Mouse (Mus musculus) adrenal gland, postnatal 10 days (tissue): ENCODE measurements around the gene Defb45. TPM values are rescaled to one million over a fixed set of nuclear protein-coding genes. Genes with fewer than 3 reads are reported as not detected.
A peak's percentile ranks its signal among the peaks of the same experiment; 100 is the strongest.

Source experiments
- DNase-seq: peaks from one replicate; pipeline ENCODE4 v3.0.0; 2021; ENCODE audit warnings: mixed read lengths
- long read RNA-seq, 2 experiments: library from polyadenylated mRNA; stranded (forward); transcript quantifications; one replicate each; pipeline ENCODE4 v2.0.0; 2021
- total RNA-seq, 2 experiments: library from RNA; stranded (reverse); gene quantifications; 2 replicates each; pipeline ENCODE4 v1.2.3; 2021

Defb45 gene
- not detected for total RNA-seq
- long read RNA-seq, experiment 1 = 0 reads
- long read RNA-seq, experiment 2 = 0 reads

DNA sequence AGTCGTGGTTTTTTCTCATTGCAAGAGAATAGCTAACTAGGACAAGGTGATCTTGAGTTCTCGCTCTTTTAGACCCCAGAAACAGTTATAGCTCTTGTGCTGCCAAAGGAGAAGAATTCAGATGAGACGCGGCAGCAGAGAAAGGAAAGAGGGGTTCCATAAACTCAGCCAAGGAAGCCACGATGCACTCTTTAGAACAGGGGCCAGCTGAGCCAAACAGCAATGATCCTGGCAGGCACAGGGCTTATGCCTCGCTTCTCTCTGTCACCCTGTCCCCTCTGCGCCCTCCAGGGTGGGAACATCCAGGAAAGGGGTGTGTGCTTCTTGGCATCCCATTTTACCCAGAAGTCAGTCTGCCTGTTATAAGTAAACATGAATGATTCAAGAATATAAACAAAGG lies at the start of gene Defb45:
Defb45 (minus strand) TSS at position 101 of the 400 bp plus-strand sequence.
- DNase-seq = no peak

GRCm38 (mm10) chr2:152639406-152640113 lies 40.4 kb upstream of the Defb45 start:
- peak; percentile 17 for DNase-seq

DNA sequence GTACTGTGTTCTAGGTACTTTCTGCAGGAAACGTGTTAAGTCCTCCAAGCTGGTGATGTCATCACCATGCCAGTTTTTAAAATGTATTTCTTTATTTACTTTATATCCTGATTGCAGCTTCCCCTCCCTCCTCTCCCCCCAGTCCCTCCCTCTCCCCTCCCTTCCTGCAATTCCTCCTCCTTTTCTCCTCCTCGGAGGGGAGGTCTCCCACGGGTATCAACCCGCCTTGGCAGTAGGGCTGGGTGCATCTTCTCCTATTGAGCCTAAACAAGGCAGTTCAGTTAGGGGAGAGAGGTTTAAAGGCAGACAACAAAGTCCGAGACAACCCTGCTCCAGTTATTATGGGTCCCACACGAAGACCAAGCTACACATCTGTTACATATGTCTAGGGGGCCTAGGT lies 39.7 kb upstream of the Defb45 start:
- DNase-seq = no peak

DNA sequence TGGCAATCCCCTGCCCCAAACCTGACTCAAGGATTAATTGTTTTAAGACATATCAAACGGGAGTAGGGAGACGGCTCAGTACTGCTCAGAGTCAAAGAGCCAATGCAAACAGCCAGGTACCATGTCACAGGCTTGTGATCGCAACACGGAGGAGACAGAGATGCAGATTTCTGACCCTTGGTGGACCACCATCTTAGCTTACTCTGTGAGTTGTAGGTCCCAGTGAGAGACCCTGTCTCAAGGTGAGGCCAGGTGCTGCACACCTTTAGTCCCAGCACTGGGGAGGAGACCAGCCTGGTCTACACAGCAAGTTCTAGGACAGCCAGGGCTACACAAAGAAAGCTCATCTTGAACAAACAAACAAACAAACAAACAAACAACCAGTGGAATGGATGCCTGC lies 38.2 kb upstream of the Defb45 start:
- DNase-seq = no peak

GRCm38 (mm10) chr2:152637006-152637322 lies 37.8 kb upstream of the Defb45 start:
- DNase-seq = no peak

- DNase-seq = peak; percentile 57
Observed at GRCm38 (mm10) chr2:152636246-152637005, 37.2 kb upstream of the Defb45 start.

- DNase-seq = no peak
Observed at GRCm38 (mm10) chr2:152634311-152634710, 35.1 kb upstream of the Defb45 start.

- DNase-seq = peak; percentile 17
Observed at GRCm38 (mm10) chr2:152633334-152633733, 34.1 kb upstream of the Defb45 start.

- DNase-seq = no peak
Observed at GRCm38 (mm10) chr2:152629904-152630303, 30.7 kb upstream of the Defb45 start.

DNA sequence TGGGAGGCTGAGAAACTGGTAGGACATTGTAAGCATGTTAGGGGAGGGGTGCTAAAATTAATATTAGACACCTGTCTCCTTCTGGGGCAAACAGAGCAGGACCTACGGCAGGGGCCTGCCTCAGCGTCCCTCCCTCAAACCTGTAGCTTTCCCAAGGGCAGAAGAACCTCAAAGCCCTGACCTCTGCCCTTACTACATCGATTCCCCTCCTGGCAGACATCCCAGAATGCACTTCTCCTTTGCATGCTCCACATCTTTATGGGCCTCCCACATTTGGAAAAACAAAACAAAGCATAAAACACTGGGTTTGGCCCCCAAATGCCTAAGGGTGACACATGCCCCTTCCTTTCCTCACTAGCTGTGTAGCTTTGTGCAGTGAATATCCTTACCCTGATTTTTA lies 30.0 kb upstream of the Defb45 start:
- no peak for DNase-seq

GRCm38 (mm10) chr2:152628066-152628465 lies 28.9 kb upstream of the Defb45 start:
- DNase-seq = no peak

- DNase-seq = peak; percentile 48
Observed at GRCm38 (mm10) chr2:152626774-152627591, 27.8 kb upstream of the Defb45 start, which contains the start of gene Rem1. Gene Rem1 (plus strand): TSS chr2:152626951.

- no peak for DNase-seq
Observed at GRCm38 (mm10) chr2:152625256-152625655, 26.1 kb upstream of the Defb45 start.

DNA sequence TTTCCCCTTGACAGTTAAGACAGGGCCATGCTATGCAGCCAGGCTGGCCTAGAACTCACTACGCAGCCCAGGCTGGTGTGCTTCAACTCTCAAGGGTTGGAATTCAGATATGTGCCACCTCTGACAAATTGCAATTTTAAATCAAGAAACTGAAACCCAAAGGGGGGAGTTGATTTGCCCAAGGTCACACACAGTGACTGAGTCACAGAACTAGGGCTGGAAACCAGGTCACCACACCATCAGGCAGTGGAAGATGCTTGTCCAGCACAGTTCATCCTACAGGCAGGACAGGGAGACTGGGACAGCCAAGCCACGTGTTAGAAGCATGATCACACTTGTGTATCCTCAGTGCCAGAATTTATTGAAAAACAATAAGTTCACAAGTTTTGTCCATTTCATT lies 25.4 kb upstream of the Defb45 start:
- peak; percentile 30 for DNase-seq

GRCm38 (mm10) chr2:152622953-152623352 lies 23.8 kb upstream of the Defb45 start, which contains the start of gene Defb25:
Gene Defb25 (minus strand): TSS chr2:152623053.
- DNase-seq = no peak

DNA sequence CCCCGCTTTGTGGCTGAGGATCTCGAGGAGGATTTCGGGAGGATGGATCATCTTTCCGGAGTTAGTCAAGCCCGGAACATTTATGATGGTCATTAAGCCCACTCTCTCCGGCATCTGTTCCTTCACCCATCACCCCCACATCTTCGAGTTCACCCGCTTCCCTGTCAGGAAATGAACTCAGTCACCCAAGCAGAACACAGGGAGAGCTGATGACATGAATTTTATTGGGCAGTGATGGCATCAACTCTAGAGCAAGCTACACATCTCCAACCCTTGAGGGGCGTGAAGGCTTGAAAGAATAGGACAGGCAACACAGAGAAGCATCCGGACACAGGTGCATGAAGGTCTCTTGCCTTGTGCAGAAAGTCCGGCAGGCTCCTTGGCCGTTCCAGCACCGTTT lies 23.0 kb upstream of the Defb45 start:
- no peak for DNase-seq

GRCm38 (mm10) chr2:152620367-152621134 lies 21.4 kb upstream of the Defb45 start:
- no peak for DNase-seq

DNA sequence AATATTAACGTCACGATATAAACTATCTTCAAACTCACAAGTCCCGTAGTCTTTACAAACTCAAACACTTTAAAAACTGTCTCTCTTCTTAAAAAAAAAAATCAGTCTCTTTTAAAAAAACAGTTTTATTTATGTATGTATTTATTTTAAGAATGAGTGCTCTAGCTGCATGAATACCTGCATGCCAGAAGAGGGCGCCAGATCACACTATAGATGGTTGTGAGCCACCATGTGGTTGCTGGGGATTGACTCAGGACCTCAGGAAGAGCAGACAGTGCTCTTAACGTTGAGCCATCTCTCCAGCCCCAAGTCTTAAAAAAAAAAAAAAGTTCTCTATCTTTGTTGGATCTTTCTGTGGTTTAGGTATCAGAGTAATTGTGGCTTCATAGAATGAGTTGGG lies 18.2 kb upstream of the Defb45 start:
- no peak for DNase-seq

- DNase-seq = no peak
Observed at GRCm38 (mm10) chr2:152616470-152616869, 17.3 kb upstream of the Defb45 start.

GRCm38 (mm10) chr2:152615563-152615962 lies 16.4 kb upstream of the Defb45 start:
- DNase-seq = peak; percentile 69

- no peak for DNase-seq
Observed at GRCm38 (mm10) chr2:152612193-152612592, 13.0 kb upstream of the Defb45 start.

GRCm38 (mm10) chr2:152608719-152609118 lies 9.5 kb upstream of the Defb45 start:
- DNase-seq = no peak
